Mouse (Mus musculus) heart, postnatal 4 days (tissue): ENCODE measurements at regions not wholly inside any gene's neighbourhood (a gene's known extent, or its start where the extent isn't known, plus 50 kb on each side); places are given as distances from the start of the nearest gene placed in this dataset.

Experiments
- DNase-seq: peaks from one replicate; pipeline ENCODE4 v3.0.0; 2021

GRCm38 (mm10) chr12:79879093-79879917 lies 233.5 kb downstream of the Zfp36l1 start:
- DNase-seq = peak; percentile 8

- DNase-seq = no peak
Measured at GRCm38 (mm10) chr12:79878766-79879092, 234.1 kb downstream of the Zfp36l1 start.

GRCm38 (mm10) chr12:79878163-79878562 lies 234.7 kb downstream of the Zfp36l1 start:
- DNase-seq = no peak

GRCm38 (mm10) chr12:79874333-79874732 lies 238.5 kb downstream of the Zfp36l1 start:
- peak; percentile 20 for DNase-seq

- peak; percentile 30 for DNase-seq
Measured at GRCm38 (mm10) chr12:79865179-79865552, 247.6 kb downstream of the Zfp36l1 start.

GRCm38 (mm10) chr12:79864346-79865178 lies 248.3 kb downstream of the Zfp36l1 start:
- DNase-seq = peak; percentile 14
